Mouse (Mus musculus): ENCODE results near the gene Inafm2.

Gene Inafm2

DNA sequence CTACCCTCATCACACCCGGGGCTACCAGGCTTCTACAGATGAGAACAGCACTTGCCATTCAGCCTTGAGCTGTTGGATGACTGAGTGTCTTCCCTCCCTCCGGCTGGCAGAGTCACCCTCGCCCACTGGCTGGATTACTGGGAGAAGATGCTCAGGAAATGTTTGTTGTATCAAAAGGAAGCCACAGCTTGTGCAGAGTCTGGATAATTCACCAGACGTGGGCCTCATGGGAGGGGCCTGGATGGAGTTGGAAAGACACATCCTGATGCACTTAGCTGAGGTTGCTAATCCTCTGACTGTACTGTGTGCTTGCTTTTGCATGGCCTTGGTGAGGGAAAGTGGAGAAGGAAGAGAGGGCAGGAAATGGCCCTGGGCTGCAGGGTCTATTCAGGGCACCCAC, 10.5 kb downstream of the Inafm2 start:
- no peak for DNase-seq (ENCODE audit: low read depth)

- DNase-seq (ENCODE audit: low read depth), result peak; percentile 57
Observed at GRCm38 (mm10) chr2:118759828-118760227, 14.3 kb downstream of the Inafm2 start.

GRCm38 (mm10) chr2:118760311-118761025, 14.9 kb downstream of the Inafm2 start:
- peak; percentile 70 for DNase-seq (ENCODE audit: low read depth)

- DNase-seq (ENCODE audit: low read depth), result peak; percentile 78
Observed at GRCm38 (mm10) chr2:118761358-118761757, 15.8 kb downstream of the Inafm2 start.

GRCm38 (mm10) chr2:118761906-118762783, 16.6 kb downstream of the Inafm2 start, which contains the start of gene Ccdc9b:
TSS of gene Ccdc9b (minus strand) at chr2:118762661.
- peak; percentile 95 for DNase-seq (ENCODE audit: low read depth)

- peak; percentile 86 for DNase-seq (ENCODE audit: low read depth)
Observed at GRCm38 (mm10) chr2:118762784-118763148, 17.2 kb downstream of the Inafm2 start.

DNA sequence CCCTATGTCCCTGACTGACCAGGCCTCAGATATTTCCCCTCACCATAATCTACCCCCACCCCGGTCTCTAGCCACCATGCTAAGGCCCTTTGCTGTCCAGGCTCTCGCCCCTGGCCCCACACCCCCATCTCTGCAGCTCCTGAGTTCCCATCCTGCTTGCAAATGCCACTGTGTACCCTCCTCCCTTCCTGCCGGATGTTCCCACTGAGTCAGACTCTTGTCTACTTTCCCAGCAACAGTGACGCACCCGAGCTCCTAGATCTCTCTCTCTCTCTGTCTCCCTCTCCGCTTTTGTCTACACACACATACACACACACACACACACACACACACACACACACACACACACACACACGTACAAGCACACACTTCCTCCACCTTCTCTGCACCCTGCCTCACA, 17.9 kb downstream of the Inafm2 start:
- DNase-seq (ENCODE audit: low read depth), result peak; percentile 84

- peak; percentile 79 for DNase-seq (ENCODE audit: low read depth)
Observed at GRCm38 (mm10) chr2:118764094-118764831, 18.7 kb downstream of the Inafm2 start.

DNA sequence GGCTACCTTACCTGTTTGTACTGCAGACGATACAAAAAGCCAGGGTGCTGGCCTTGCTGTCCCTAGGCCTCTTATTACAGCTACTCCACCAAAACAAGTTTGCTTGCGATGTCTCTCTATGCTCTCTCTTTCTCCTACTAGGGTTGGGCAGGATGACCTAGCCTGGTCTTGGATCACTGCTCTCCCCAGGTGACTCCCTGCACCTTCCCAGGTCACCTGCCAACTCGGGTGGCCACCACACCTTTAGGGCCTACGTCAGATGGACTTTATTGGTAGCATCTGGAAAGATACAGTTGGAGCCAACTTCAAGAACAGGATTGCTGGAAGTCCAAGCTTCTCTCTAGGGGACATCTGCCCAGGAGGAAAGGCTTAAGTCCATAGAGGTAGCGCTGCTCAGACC, 19.3 kb downstream of the Inafm2 start:
- DNase-seq (ENCODE audit: low read depth), result no peak

- DNase-seq (ENCODE audit: low read depth), result peak; percentile 64
Observed at GRCm38 (mm10) chr2:118766041-118767033, 20.8 kb downstream of the Inafm2 start.

DNA sequence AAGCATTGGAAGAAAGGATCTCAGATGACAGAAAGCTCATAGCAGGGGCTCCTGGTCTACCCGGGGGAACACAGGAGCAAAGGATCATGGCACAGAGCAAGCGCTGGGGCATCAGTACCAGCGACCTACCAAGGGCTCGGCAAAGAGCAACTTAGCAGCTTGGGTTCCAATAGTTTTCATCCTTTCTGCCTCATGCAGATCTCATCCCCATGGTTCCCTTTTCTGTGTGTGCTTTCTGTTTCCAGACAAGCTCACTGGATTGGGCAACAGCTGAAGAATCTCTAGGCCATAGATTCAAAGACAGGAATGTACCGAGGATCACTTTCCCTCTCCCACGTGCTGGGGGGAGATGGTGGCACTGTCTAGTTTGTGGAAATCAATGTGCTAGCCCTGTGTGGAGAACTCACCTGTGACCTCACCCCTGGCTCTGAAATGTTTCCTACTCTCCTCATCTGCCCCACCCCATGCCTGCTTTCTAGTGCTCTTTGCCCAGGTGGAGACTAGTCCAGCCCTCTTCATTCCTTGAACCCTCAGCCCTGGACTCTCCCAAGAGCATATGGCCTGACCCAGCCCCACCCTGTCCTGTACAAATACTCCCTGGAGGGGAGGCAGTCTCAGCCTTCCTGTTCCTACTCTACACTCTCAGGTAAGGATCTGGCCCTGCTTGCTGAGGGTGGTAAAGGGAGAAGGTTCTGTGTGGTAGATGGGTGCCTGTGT, 26.8 kb downstream of the Inafm2 start, which contains the start of gene Phgr1:
TSS of gene Phgr1 (plus strand) at position 612 of the 717 bp plus-strand sequence.
- DNase-seq (ENCODE audit: low read depth), result no peak

DNA sequence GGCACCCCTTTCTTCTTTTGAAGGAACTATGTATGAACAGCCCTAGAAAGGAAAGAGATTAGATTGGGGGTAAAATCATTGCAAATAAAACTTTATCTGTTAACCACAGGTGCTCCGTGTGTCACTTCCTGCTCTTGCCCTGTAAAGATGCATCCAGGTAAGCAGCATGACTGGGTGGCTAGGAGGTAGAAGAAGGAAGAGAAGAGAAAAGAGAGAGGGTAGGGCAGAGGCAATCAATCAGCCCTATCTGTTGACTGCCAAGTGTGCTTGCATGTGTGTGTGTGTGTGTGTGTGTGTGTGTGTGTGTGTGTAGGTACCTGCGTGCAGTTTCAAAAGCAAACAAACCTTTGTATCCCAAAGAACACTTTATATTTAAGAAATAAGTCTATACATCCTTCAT, 29.0 kb downstream of the Inafm2 start:
- DNase-seq (ENCODE audit: low read depth), result no peak

- DNase-seq (ENCODE audit: low read depth), result peak; percentile 73
Observed at GRCm38 (mm10) chr2:118775396-118775795, 29.8 kb downstream of the Inafm2 start.

GRCm38 (mm10) chr2:118775846-118776245, 30.3 kb downstream of the Inafm2 start:
- DNase-seq (ENCODE audit: low read depth), result peak; percentile 68

DNA sequence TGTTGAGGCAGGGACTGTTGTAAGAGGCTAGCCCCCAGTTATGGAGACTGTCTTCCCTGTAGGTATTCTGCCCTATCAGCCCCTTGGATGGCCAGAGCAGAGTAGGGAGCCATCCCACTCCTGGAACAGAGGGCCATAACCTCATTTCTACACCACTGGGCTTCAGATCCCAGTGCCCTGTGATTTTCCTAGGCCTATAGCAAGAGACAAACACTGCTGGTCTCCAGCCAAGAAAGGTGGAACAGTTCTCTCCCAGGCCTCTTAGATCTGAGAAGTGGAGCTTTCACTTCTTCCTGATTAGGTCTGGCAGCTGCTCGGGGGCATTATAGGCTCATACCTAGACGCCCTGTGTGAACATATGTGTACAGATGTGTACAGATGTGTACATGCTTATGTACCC, 30.7 kb downstream of the Inafm2 start:
- DNase-seq (ENCODE audit: low read depth), result no peak

- no peak for DNase-seq (ENCODE audit: low read depth)
Observed at GRCm38 (mm10) chr2:118778418-118778817, 32.9 kb downstream of the Inafm2 start.

- peak; percentile 77 for DNase-seq (ENCODE audit: low read depth)
Observed at GRCm38 (mm10) chr2:118779065-118779464, 33.5 kb downstream of the Inafm2 start.

GRCm38 (mm10) chr2:118779504-118780480, 34.2 kb downstream of the Inafm2 start, which contains the start of gene Disp2:
TSS of gene Disp2 (plus strand) at chr2:118779719.
- DNase-seq (ENCODE audit: low read depth), result peak; percentile 98

- no peak for DNase-seq (ENCODE audit: low read depth)
Observed at GRCm38 (mm10) chr2:118781115-118781514, 35.6 kb downstream of the Inafm2 start.
